Comparison of ENCODE assay signal across 24 mouse cellular contexts in genomic region chr13:111968197-111968596, GRCm38 (mm10).
DNase-seq lines count a peak whose midpoint lies in the region; ATAC-seq and TF ChIP-seq lines count a peak whose summit lies in the region.
"Had no signal": no experiment of that assay in that cellular context is flagged by ENCODE, and none has a peak within 500 bp of the region (broad histone marks: within the 10 kb centered on the region; RNA-seq: fewer than 3 reads in every experiment).

No protein-coding gene starts in this region.

- H3K36me3 ChIP-seq in kidney, embryonic 16.5 days (ENCODE audit: insufficient read depth, low read length) = no peaks in the 10 kb centered on the region
- no peaks in the 10 kb centered on the region for H3K36me3 ChIP-seq in small intestine, adult 2 months (ENCODE audit: control insufficient read depth, insufficient read depth, low read length)
- H3K36me3 ChIP-seq: G1E; hindbrain, embryonic 13.5 days; neural tube, embryonic 12.5 days had no signal

- TF ChIP-seq POLR2A in bone marrow macrophage, adult 2 months (IDR thresholded peaks at IDR 0.05; ENCODE audit: borderline replicate concordance, low read depth, low read length) = no peak
- no peak for TF ChIP-seq POLR2A in small intestine, adult 2 months (IDR thresholded peaks at IDR 0.05; ENCODE audit: low read depth, low read length)

- H3K4me1 ChIP-seq in kidney, embryonic 16.5 days (ENCODE audit: insufficient read depth, low read length) = peaks cover 43% of the 10 kb centered on the region
- H3K4me1 ChIP-seq in bone marrow macrophage, adult 2 months (ENCODE audit: control insufficient read depth, insufficient read depth, low read length) = peaks cover 36% of the 10 kb centered on the region
- peaks cover 18% of the 10 kb centered on the region; the same call in 1 of the 2 replicates for H3K4me1 ChIP-seq in small intestine, adult 2 months (ENCODE audit: control insufficient read depth, insufficient read depth, insufficient read length, low read length)

- intact Hi-C loops in gastrocnemius, adult 2 months (cut with DNase I) = no loop called here

- peak overlapping the region; percentile 11; the same call in 1 of the 2 replicates for H3K4me3 ChIP-seq in gastrocnemius, adult 2 months
- no peak overlapping the region for H3K4me3 ChIP-seq in kidney, embryonic 16.5 days (ENCODE audit: low read length)
- peak overlapping the region; percentile 14 for H3K4me3 ChIP-seq in bone marrow macrophage, adult 2 months (ENCODE audit: insufficient read depth, low read length)
- H3K4me3 ChIP-seq in small intestine, adult 2 months (ENCODE audit: low read depth, low read length) = no peak overlapping the region
- H3K4me3 ChIP-seq: forebrain, embryonic 13.5 days; hindbrain, embryonic 13.5 days; neural tube, embryonic 12.5 days had no signal

- 0 out of 2 replicates have a peak, but pooled peaks have one; percentile 36 for ATAC-seq in kidney, embryonic 16.5 days (ENCODE audit: low FRiP score, low TSS enrichment)
- ATAC-seq: forebrain, embryonic 13.5 days; intestine, embryonic 16.5 days; midbrain, embryonic 16.5 days had no signal

- DNase-seq in gastrocnemius, adult 2 months = no peak
- DNase-seq in gastrocnemius, postnatal 25 days = no peak
- no peak for DNase-seq in kidney, adult 11 months
- DNase-seq in retina, embryonic 14.5 days (ENCODE audit: low spot score) = no peak
- DNase-seq: adrenal gland, postnatal 14 days; cerebellum, adult 2 months; cerebellum, postnatal 14 days; gastrocnemius, postnatal 14 days; heart, adult 18-20 months; heart, postnatal 36 days; kidney, postnatal 14 days; lung, adult 2 months had no signal

- H3K9me3 ChIP-seq in kidney, embryonic 16.5 days (ENCODE audit: low read length) = no peaks in the 10 kb centered on the region
- H3K9me3 ChIP-seq: forebrain, embryonic 13.5 days; G1E; hindbrain, embryonic 13.5 days; neural tube, embryonic 12.5 days had no signal

- 20% methylated on average over 7 of the region's 7 CpGs for WGBS in kidney, embryonic 16.5 days
- WGBS in small intestine, adult 2 months = 68% methylated on average over 7 of the region's 7 CpGs

- H3K9ac ChIP-seq in kidney, embryonic 16.5 days (replicated peaks; ENCODE audit: low read length) = no peak overlapping the region
- H3K9ac ChIP-seq: forebrain, embryonic 13.5 days; hindbrain, embryonic 13.5 days; liver, embryonic 14.5 days; neural tube, embryonic 12.5 days had no signal

- H3K4me2 ChIP-seq in kidney, embryonic 16.5 days (replicated peaks; ENCODE audit: low read depth, low read length) = peak overlapping the region; percentile 35
- H3K4me2 ChIP-seq: forebrain, embryonic 13.5 days; heart, embryonic 11.5 days; hindbrain, embryonic 13.5 days; midbrain, embryonic 11.5 days; neural tube, embryonic 12.5 days had no signal

- H3K27me3 ChIP-seq in kidney, embryonic 16.5 days (ENCODE audit: insufficient read depth, low read length) = no peaks in the 10 kb centered on the region
- H3K27me3 ChIP-seq in small intestine, adult 2 months (ENCODE audit: control insufficient read depth, insufficient read depth, low read length) = no peaks in the 10 kb centered on the region
- H3K27me3 ChIP-seq: forebrain, embryonic 13.5 days; neural tube, embryonic 12.5 days had no signal

- no peak for TF ChIP-seq CTCF in gastrocnemius, adult 2 months (IDR thresholded peaks at IDR 0.05)
- TF ChIP-seq CTCF in bone marrow macrophage, adult 2 months (IDR thresholded peaks at IDR 0.05; ENCODE audit: low read depth, low read length) = no peak
- no peak for TF ChIP-seq CTCF in small intestine, adult 2 months (IDR thresholded peaks at IDR 0.05; ENCODE audit: extremely low read depth, insufficient read length, insufficient replicate concordance, low read depth, low read length)

- H3K27ac ChIP-seq in gastrocnemius, adult 2 months = no peak overlapping the region; the same call in 1 of the 2 replicates
- H3K27ac ChIP-seq in kidney, embryonic 16.5 days (ENCODE audit: low read length) = peak overlapping the region; percentile 58
- peak overlapping the region; percentile 68 for H3K27ac ChIP-seq in bone marrow macrophage, adult 2 months (ENCODE audit: insufficient read depth, low read depth, low read length)
- peak overlapping the region; percentile 25; the same call in 1 of the 2 replicates for H3K27ac ChIP-seq in small intestine, adult 2 months (ENCODE audit: insufficient read depth, low read depth, low read length)
- H3K27ac ChIP-seq: forebrain, embryonic 13.5 days; hindbrain, embryonic 13.5 days; liver, embryonic 14.5 days; neural tube, embryonic 12.5 days had no signal

Comparison
In these comparisons a context has a peak if more than half of its experiments do, and no peak if none do; other contexts are left out.
1. H3K4me3 ChIP-seq: peak in gastrocnemius, adult 2 months (single experiment) and bone marrow macrophage, adult 2 months (single experiment); none in kidney, embryonic 16.5 days (single experiment) and small intestine, adult 2 months (single experiment).